Mouse (Mus musculus): Measurements from ENCODE around the gene 1700010B08Rik.

The 1700010B08Rik gene

GRCm38 (mm10) chr2:173770620-173771019 lies 51.4 kb downstream of the 1700010B08Rik start:
- DNase-seq (ENCODE audit: low spot score in 2 of 2), result no peak
